Mouse (Mus musculus): ENCODE data around the gene Tnpo3. TPM values are rescaled to one million over a fixed set of nuclear protein-coding genes. Genes with fewer than 3 reads are reported as not detected.
"Not testable (repeated sequence)": the region's sequence is repeated elsewhere in the genome, so short reads cannot be mapped to it uniquely, and the experiment has no call there.

Tnpo3 gene
- polyA plus RNA-seq, 1 experiment from 2014 or later: 38.3 TPM

- ATAC-seq (no peak), DNase-seq (ENCODE audit: low spot score) (no peak)
- Histone ChIP-seq H3K4me3 (ENCODE audit: low read depth, low read length) (no peak overlapping the region), H3K27ac (ENCODE audit: low read length) (no peak overlapping the region), H3K27me3 (replicated peaks; ENCODE audit: insufficient read depth, low read length) (no peaks in the 10 kb centered on the region), H3K4me2 (replicated peaks; ENCODE audit: low read depth, low read length) (no peak overlapping the region), H3K9me3 (ENCODE audit: low read length) (no peaks in the 10 kb centered on the region), H3K36me3 (ENCODE audit: insufficient read depth, low read length) (no peaks in the 10 kb centered on the region), H3K9ac (replicated peaks; ENCODE audit: low read depth) (no peak overlapping the region), H3K4me1 (ENCODE audit: insufficient read depth, low read depth, low read length) (no peaks in the 10 kb centered on the region)
- TF ChIP-seq CTCF (IDR thresholded peaks at IDR 0.05): no peak
- TF ChIP-seq EP300 (IDR thresholded peaks at IDR 0.05): no peak
- 43% methylated on average over 6 of the region's 6 CpGs for WGBS
Measured at GRCm38 (mm10) chr6:29622273-29622672, 12.6 kb upstream of the Tnpo3 start.

GRCm38 (mm10) chr6:29620840-29621543, 11.3 kb upstream of the Tnpo3 start:
- peak overlapping the region; percentile 79 for H3K27ac ChIP-seq (ENCODE audit: low read length)
- ATAC-seq: peak; percentile 95

DNA sequence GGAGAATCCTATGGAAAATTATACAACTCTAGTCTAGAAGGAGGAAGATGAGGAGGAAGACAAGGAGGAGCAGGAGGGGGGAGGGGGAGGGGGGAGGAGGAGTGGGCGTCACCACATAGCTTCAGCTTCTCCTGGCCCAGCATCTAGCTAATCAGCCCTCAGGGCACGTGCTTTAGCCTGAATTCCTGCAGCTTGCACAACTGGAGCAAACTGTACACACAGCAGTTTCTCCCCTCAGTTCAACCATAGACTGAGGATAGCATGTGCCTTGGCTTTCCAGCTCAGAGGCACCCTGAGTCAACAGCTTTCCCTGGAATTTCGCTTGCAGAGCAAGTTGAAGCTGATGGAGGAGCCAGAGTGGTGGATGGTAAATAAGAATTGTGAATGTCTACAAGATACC, 10.5 kb upstream of the Tnpo3 start:
- Histone ChIP-seq H3K4me1 (ENCODE audit: insufficient read depth, low read depth, low read length) (no peaks in the 10 kb centered on the region), H3K4me3 (ENCODE audit: low read depth, low read length) (no peak overlapping the region), H3K9me3 (ENCODE audit: low read length) (no peaks in the 10 kb centered on the region), H3K36me3 (ENCODE audit: insufficient read depth, low read length) (no peaks in the 10 kb centered on the region), H3K27me3 (replicated peaks; ENCODE audit: insufficient read depth, low read length) (no peaks in the 10 kb centered on the region), H3K4me2 (replicated peaks; ENCODE audit: low read depth, low read length) (peak overlapping the region; percentile 37), H3K27ac (ENCODE audit: low read length) (peak overlapping the region; percentile 79), H3K9ac (replicated peaks; ENCODE audit: low read depth) (no peak overlapping the region)
- TF ChIP-seq CTCF (IDR thresholded peaks at IDR 0.05) (no peak), EP300 (IDR thresholded peaks at IDR 0.05) (no peak)
- 25% methylated on average over 3 of the region's 3 CpGs for WGBS
- peak; percentile 93 for ATAC-seq
- DNase-seq (ENCODE audit: low spot score): peak; percentile 77

More at GRCm38 (mm10) chr6:29620840-29621543, 11.3 kb upstream of the Tnpo3 start:
- peak; percentile 77 for TF ChIP-seq EP300 (IDR thresholded peaks at IDR 0.05)
- no peak for TF ChIP-seq CTCF (IDR thresholded peaks at IDR 0.05)
- no peak overlapping the region for H3K9ac ChIP-seq (replicated peaks; ENCODE audit: low read depth)
- no peaks in the 10 kb centered on the region for H3K9me3 ChIP-seq (ENCODE audit: low read length)
- WGBS: 36% methylated on average over 17 of the region's 17 CpGs
- H3K4me1 ChIP-seq (ENCODE audit: insufficient read depth, low read depth, low read length): no peaks in the 10 kb centered on the region
- no peaks in the 10 kb centered on the region for H3K27me3 ChIP-seq (replicated peaks; ENCODE audit: insufficient read depth, low read length)
- DNase-seq (ENCODE audit: low spot score): peak; percentile 86
- no peaks in the 10 kb centered on the region for H3K36me3 ChIP-seq (ENCODE audit: insufficient read depth, low read length)
- no peak overlapping the region for H3K4me3 ChIP-seq (ENCODE audit: low read depth, low read length)
- peak overlapping the region; percentile 37 for H3K4me2 ChIP-seq (replicated peaks; ENCODE audit: low read depth, low read length)

- not testable (repeated sequence) for H3K27me3 ChIP-seq (replicated peaks; ENCODE audit: insufficient read depth, low read length); H3K9me3 ChIP-seq (ENCODE audit: low read length); H3K36me3 ChIP-seq (ENCODE audit: insufficient read depth, low read length); H3K4me1 ChIP-seq (ENCODE audit: insufficient read depth, low read depth, low read length)
- DNase-seq (ENCODE audit: low spot score) (peak; percentile 12), ATAC-seq (peak; percentile 14; the same call in 1 of the 2 replicates)
- Histone ChIP-seq H3K4me3 (ENCODE audit: low read depth, low read length) (peak overlapping the region; percentile 72), H3K4me2 (replicated peaks; ENCODE audit: low read depth, low read length) (peak overlapping the region; percentile 80), H3K9ac (replicated peaks; ENCODE audit: low read depth) (peak overlapping the region; percentile 80; the same call in 1 of the 2 replicates), H3K27ac (ENCODE audit: low read length) (peak overlapping the region; percentile 92)
- 13% methylated on average over 13 of the region's 13 CpGs for WGBS
Measured at GRCm38 (mm10) chr6:29610020-29610640, 443 bp upstream of the Tnpo3 start.

GRCm38 (mm10) chr6:29600188-29600587, 9.5 kb downstream of the Tnpo3 start:
- TF ChIP-seq CTCF (IDR thresholded peaks at IDR 0.05): no peak
- no peak for TF ChIP-seq EP300 (IDR thresholded peaks at IDR 0.05)

GRCm38 (mm10) chr6:29595656-29596055, 14.0 kb downstream of the Tnpo3 start:
- Histone ChIP-seq H3K4me2 (replicated peaks; ENCODE audit: low read depth, low read length) (no peak overlapping the region), H3K4me1 (ENCODE audit: insufficient read depth, low read depth, low read length) (no peaks in the 10 kb centered on the region), H3K27me3 (replicated peaks; ENCODE audit: insufficient read depth, low read length) (no peaks in the 10 kb centered on the region), H3K9me3 (ENCODE audit: low read length) (no peaks in the 10 kb centered on the region), H3K36me3 (ENCODE audit: insufficient read depth, low read length) (no peaks in the 10 kb centered on the region), H3K27ac (ENCODE audit: low read length) (no peak overlapping the region), H3K4me3 (ENCODE audit: low read depth, low read length) (no peak overlapping the region), H3K9ac (replicated peaks; ENCODE audit: low read depth) (no peak overlapping the region)
- WGBS: 80% methylated on average over 2 of the region's 2 CpGs
- DNase-seq (ENCODE audit: low spot score) (no peak), ATAC-seq (no peak)
- TF ChIP-seq EP300 (IDR thresholded peaks at IDR 0.05) (no peak), CTCF (IDR thresholded peaks at IDR 0.05) (no peak)

More at GRCm38 (mm10) chr6:29600188-29600587, 9.5 kb downstream of the Tnpo3 start:
- H3K4me2 ChIP-seq (replicated peaks; ENCODE audit: low read depth, low read length): no peak overlapping the region
- no peak overlapping the region for H3K27ac ChIP-seq (ENCODE audit: low read length)
- no peaks in the 10 kb centered on the region for H3K27me3 ChIP-seq (replicated peaks; ENCODE audit: insufficient read depth, low read length)
- no peaks in the 10 kb centered on the region for H3K36me3 ChIP-seq (ENCODE audit: insufficient read depth, low read length)
- DNase-seq (ENCODE audit: low spot score) (no peak), ATAC-seq (no peak)
- no peak overlapping the region for H3K9ac ChIP-seq (replicated peaks; ENCODE audit: low read depth)
- H3K9me3 ChIP-seq (ENCODE audit: low read length): no peaks in the 10 kb centered on the region
- no peaks in the 10 kb centered on the region for H3K4me1 ChIP-seq (ENCODE audit: insufficient read depth, low read depth, low read length)
- no peak overlapping the region for H3K4me3 ChIP-seq (ENCODE audit: low read depth, low read length)
